Mouse (Mus musculus) kidney, embryonic 15.5 days (tissue): ENCODE results near the gene Kif14. TPM values are rescaled to one million over a fixed set of nuclear protein-coding genes. Genes with fewer than 3 reads are reported as not detected.
"Not testable (repeated sequence)": the region's sequence is repeated elsewhere in the genome, so short reads cannot be mapped to it uniquely, and the experiment has no call there.

ENCODE experiments used
- ATAC-seq: fragments of 200-750 bp; cut with Nextera tagmentation; replicated peaks from 2 replicates; pipeline ENCODE4 v1.8.0; 2017; ENCODE audit warnings: moderate TSS enrichment; ENCODE audit not compliant: low FRiP score
- H3K27ac ChIP-seq: fragments of 300-500 bp; sonication (generic); 2 replicates; pipeline ENCODE4 v1.5.1; 2015; ENCODE audit warnings: mild to moderate bottlenecking, inconsistent platforms
- H3K27me3 ChIP-seq: fragments of 300-500 bp; sonication (generic); 2 replicates; pipeline ENCODE4 v1.6.1; 2015; ENCODE audit warnings: inconsistent platforms
- H3K36me3 ChIP-seq: fragments of 300-500 bp; sonication (generic); 2 replicates; pipeline ENCODE4 v1.6.1; 2015; ENCODE audit warnings: inconsistent platforms
- H3K4me1 ChIP-seq: fragments of 300-500 bp; sonication (generic); 2 replicates; pipeline ENCODE4 v1.6.1; 2015; ENCODE audit warnings: inconsistent platforms
- H3K4me2 ChIP-seq: fragments of 300-500 bp; sonication (generic); 2 replicates; pipeline ENCODE4 v1.6.1; 2015; ENCODE audit warnings: moderate library complexity, mild to moderate bottlenecking, inconsistent platforms
- H3K4me3 ChIP-seq: fragments of 300-500 bp; sonication (generic); replicated peaks from 2 replicates; pipeline ENCODE4 v1.5.1; 2015; ENCODE audit warnings: mild to moderate bottlenecking, inconsistent platforms
- H3K9ac ChIP-seq: fragments of 300-500 bp; sonication (generic); 2 replicates; pipeline ENCODE4 v1.6.1; 2015; ENCODE audit warnings: mild to moderate bottlenecking, inconsistent platforms
- H3K9me3 ChIP-seq: fragments of 300-500 bp; sonication (generic); replicated peaks from 2 replicates; pipeline ENCODE4 v1.6.1; 2016; ENCODE audit warnings: inconsistent platforms
- WGBS: fragments of 180-500 bp; shearing (Covaris S2); methylation state at CpG from one replicate; pipeline ENCODE4 v1.1.7; 2015; ENCODE audit warnings: mixed read lengths; 5-methylcytosine and 5-hydroxymethylcytosine counted together
- polyA plus RNA-seq: library from polyadenylated mRNA; unstranded; fragments of >200 nt; fragmentation: Nextera tagmentation; extraction: Ambion mirVana; gene quantifications from 2 replicates; pipeline ENCODE4 v1.2.1, GENCODE M21; 2015

Gene Kif14
- polyA plus RNA-seq, 1 experiment from 2014 or later = 5.0 TPM

- Histone ChIP-seq H3K4me3 (no peak overlapping the region), H3K36me3 (peaks cover 62% of the 10 kb centered on the region), H3K4me2 (no peak overlapping the region), H3K9me3 (no peaks in the 10 kb centered on the region), H3K27me3 (no peaks in the 10 kb centered on the region), H3K4me1 (no peaks in the 10 kb centered on the region), H3K27ac (no peak overlapping the region), H3K9ac (no peak overlapping the region)
- WGBS = 79% methylated on average over 13 of the region's 13 CpGs
- no peak for ATAC-seq
Measured at GRCm38 (mm10) chr1:136499317-136499716, 33.2 kb downstream of the Kif14 start.

- Histone ChIP-seq H3K27ac (no peak overlapping the region), H3K27me3 (no peaks in the 10 kb centered on the region), H3K4me3 (no peak overlapping the region), H3K4me2 (no peak overlapping the region), H3K4me1 (no peaks in the 10 kb centered on the region), H3K9me3 (no peaks in the 10 kb centered on the region), H3K9ac (no peak overlapping the region), H3K36me3 (peaks cover 38% of the 10 kb centered on the region)
- 97% methylated on average over 8 of the region's 8 CpGs for WGBS
- no peak for ATAC-seq
Measured at GRCm38 (mm10) chr1:136502936-136503335, 36.8 kb downstream of the Kif14 start.

- not testable (repeated sequence) for H3K27me3 ChIP-seq, H3K9me3 ChIP-seq, ATAC-seq, H3K4me2 ChIP-seq, H3K4me1 ChIP-seq, H3K27ac ChIP-seq, H3K9ac ChIP-seq, H3K4me3 ChIP-seq
- H3K36me3 ChIP-seq = peaks cover 42% of the 10 kb centered on the region
- 76% methylated on average over 10 of the region's 10 CpGs for WGBS
Measured at GRCm38 (mm10) chr1:136506255-136506654, 40.1 kb downstream of the Kif14 start.

GRCm38 (mm10) chr1:136512317-136512716 lies 46.2 kb downstream of the Kif14 start:
- Histone ChIP-seq H3K4me2 (no peak overlapping the region), H3K9ac (no peak overlapping the region), H3K27me3 (no peaks in the 10 kb centered on the region), H3K27ac (no peak overlapping the region), H3K9me3 (no peaks in the 10 kb centered on the region), H3K4me1 (no peaks in the 10 kb centered on the region), H3K36me3 (peaks cover 53% of the 10 kb centered on the region), H3K4me3 (no peak overlapping the region)
- no peak for ATAC-seq
- 25% methylated on average over 6 of the region's 6 CpGs for WGBS

- WGBS = 89% methylated on average over 11 of the region's 11 CpGs
- no peak overlapping the region for H3K4me3 ChIP-seq
- H3K36me3 ChIP-seq = peaks cover 51% of the 10 kb centered on the region
- no peaks in the 10 kb centered on the region for H3K4me1 ChIP-seq
- no peaks in the 10 kb centered on the region for H3K27me3 ChIP-seq
- no peak overlapping the region for H3K4me2 ChIP-seq
- no peak overlapping the region for H3K9ac ChIP-seq
- no peak for ATAC-seq
- H3K9me3 ChIP-seq = no peaks in the 10 kb centered on the region
- no peak overlapping the region for H3K27ac ChIP-seq
Measured at GRCm38 (mm10) chr1:136513181-136513580, 47.0 kb downstream of the Kif14 start.

- Histone ChIP-seq H3K27ac (no peak overlapping the region), H3K4me1 (peaks cover 11% of the 10 kb centered on the region), H3K9ac (no peak overlapping the region), H3K9me3 (no peaks in the 10 kb centered on the region), H3K4me3 (0 out of 2 replicates have a peak overlapping the region, but pooled peaks have one; percentile 7), H3K36me3 (peaks cover 58% of the 10 kb centered on the region), H3K27me3 (no peaks in the 10 kb centered on the region), H3K4me2 (peak overlapping the region; percentile 35)
- ATAC-seq = peak; percentile 84
- WGBS = 23% methylated on average over 7 of the region's 7 CpGs
Measured at GRCm38 (mm10) chr1:136518699-136519356, 52.7 kb downstream of the Kif14 start.

- peaks cover 54% of the 10 kb centered on the region for H3K36me3 ChIP-seq
- no peaks in the 10 kb centered on the region for H3K27me3 ChIP-seq
- ATAC-seq = no peak
- H3K4me3 ChIP-seq = no peak overlapping the region
- 75% methylated on average over 11 of the region's 11 CpGs for WGBS
- H3K4me2 ChIP-seq = no peak overlapping the region
- no peak overlapping the region for H3K27ac ChIP-seq
- peaks cover 11% of the 10 kb centered on the region for H3K4me1 ChIP-seq
- no peak overlapping the region for H3K9ac ChIP-seq
- no peaks in the 10 kb centered on the region for H3K9me3 ChIP-seq
Measured at GRCm38 (mm10) chr1:136521363-136521937, 55.3 kb downstream of the Kif14 start.

GRCm38 (mm10) chr1:136524917-136525316 lies 58.8 kb downstream of the Kif14 start:
- Histone ChIP-seq H3K27ac (no peak overlapping the region), H3K4me1 (no peaks in the 10 kb centered on the region), H3K9ac (no peak overlapping the region), H3K4me3 (no peak overlapping the region), H3K9me3 (no peaks in the 10 kb centered on the region), H3K36me3 (peaks cover 65% of the 10 kb centered on the region), H3K4me2 (no peak overlapping the region), H3K27me3 (no peaks in the 10 kb centered on the region)
- WGBS = 42% methylated on average over 2 of the region's 2 CpGs
- ATAC-seq = 0 out of 2 replicates have a peak, but pooled peaks have one; percentile 46

GRCm38 (mm10) chr1:136525818-136526217 lies 59.7 kb downstream of the Kif14 start:
- Histone ChIP-seq H3K27ac (0 out of 2 replicates have a peak overlapping the region, but pooled peaks have one; percentile 20), H3K9me3 (no peaks in the 10 kb centered on the region), H3K4me3 (no peak overlapping the region), H3K9ac (no peak overlapping the region), H3K4me1 (no peaks in the 10 kb centered on the region), H3K36me3 (peaks cover 71% of the 10 kb centered on the region), H3K27me3 (no peaks in the 10 kb centered on the region), H3K4me2 (no peak overlapping the region)
- WGBS = 74% methylated on average over 6 of the region's 6 CpGs
- no peak for ATAC-seq

GRCm38 (mm10) chr1:136527163-136527562 lies 61.0 kb downstream of the Kif14 start:
- Histone ChIP-seq H3K27me3 (no peaks in the 10 kb centered on the region), H3K27ac (no peak overlapping the region), H3K4me1 (no peaks in the 10 kb centered on the region), H3K4me3 (no peak overlapping the region), H3K9ac (no peak overlapping the region), H3K9me3 (no peaks in the 10 kb centered on the region), H3K36me3 (peaks cover 64% of the 10 kb centered on the region), H3K4me2 (no peak overlapping the region)
- 87% methylated on average over 16 of the region's 16 CpGs for WGBS
- no peak for ATAC-seq

GRCm38 (mm10) chr1:136532556-136532955 lies 66.4 kb downstream of the Kif14 start:
- 92% methylated on average over 3 of the region's 3 CpGs for WGBS
- Histone ChIP-seq H3K4me3 (no peak overlapping the region), H3K27me3 (no peaks in the 10 kb centered on the region), H3K9me3 (no peaks in the 10 kb centered on the region), H3K36me3 (peaks cover 30% of the 10 kb centered on the region), H3K27ac (no peak overlapping the region), H3K4me2 (no peak overlapping the region), H3K4me1 (no peaks in the 10 kb centered on the region), H3K9ac (no peak overlapping the region)
- ATAC-seq = no peak; the same call in 1 of the 2 replicates

- 84% methylated on average over 6 of the region's 6 CpGs for WGBS
- Histone ChIP-seq H3K27me3 (no peaks in the 10 kb centered on the region), H3K4me1 (peaks cover 18% of the 10 kb centered on the region), H3K4me2 (no peak overlapping the region), H3K27ac (no peak overlapping the region), H3K4me3 (no peak overlapping the region), H3K9ac (no peak overlapping the region), H3K9me3 (no peaks in the 10 kb centered on the region), H3K36me3 (no peaks in the 10 kb centered on the region)
- ATAC-seq = no peak
Measured at GRCm38 (mm10) chr1:136536947-136537346, 70.8 kb downstream of the Kif14 start.
